Mouse (Mus musculus) megakaryocyte, embryonic 14.5 days (primary cell): ENCODE measurements at regions not wholly inside any gene's neighbourhood (a gene's known extent, or its start where the extent isn't known, plus 50 kb on each side); places are given as distances from the start of the nearest gene placed in this dataset.
"Not testable (repeated sequence)": the region's sequence is repeated elsewhere in the genome, so short reads cannot be mapped to it uniquely, and the experiment has no call there.

Source experiments
- FLI1 ChIP-seq: IDR thresholded peaks from 2 replicates; pipeline ENCODE4 v1.6.1; 2012; ENCODE audit warnings: low read length, inconsistent platforms, mixed read lengths
- GATA1 ChIP-seq: IDR thresholded peaks from 3 replicates; pipeline ENCODE4 v1.6.1; 2012; ENCODE audit warnings: mixed read lengths, low read length, inconsistent platforms, borderline replicate concordance

DNA sequence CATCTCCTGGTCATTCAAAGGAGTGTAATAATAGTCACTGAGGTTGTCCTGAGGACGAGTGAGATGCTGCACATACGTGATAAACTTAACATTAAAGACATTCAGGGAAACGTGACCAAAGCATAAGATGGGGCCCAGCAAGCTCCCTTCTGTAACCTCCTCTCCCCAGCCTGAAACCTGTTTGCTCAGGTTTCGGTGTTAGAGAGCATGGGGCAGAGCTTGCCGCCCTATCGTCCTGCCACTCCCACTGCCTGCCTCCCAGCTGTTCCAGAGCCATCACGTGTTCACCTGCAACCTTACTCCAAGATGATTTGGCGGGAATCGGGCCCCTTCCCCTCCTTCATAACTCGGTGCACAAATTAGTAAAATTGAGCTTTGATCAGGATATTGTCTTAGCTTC is 71.4 kb upstream of the Smg1 start:
- not testable (repeated sequence) for TF ChIP-seq GATA1, FLI1
